8 mouse cellular contexts compared by ENCODE assay signal in the genomic region with DNA sequence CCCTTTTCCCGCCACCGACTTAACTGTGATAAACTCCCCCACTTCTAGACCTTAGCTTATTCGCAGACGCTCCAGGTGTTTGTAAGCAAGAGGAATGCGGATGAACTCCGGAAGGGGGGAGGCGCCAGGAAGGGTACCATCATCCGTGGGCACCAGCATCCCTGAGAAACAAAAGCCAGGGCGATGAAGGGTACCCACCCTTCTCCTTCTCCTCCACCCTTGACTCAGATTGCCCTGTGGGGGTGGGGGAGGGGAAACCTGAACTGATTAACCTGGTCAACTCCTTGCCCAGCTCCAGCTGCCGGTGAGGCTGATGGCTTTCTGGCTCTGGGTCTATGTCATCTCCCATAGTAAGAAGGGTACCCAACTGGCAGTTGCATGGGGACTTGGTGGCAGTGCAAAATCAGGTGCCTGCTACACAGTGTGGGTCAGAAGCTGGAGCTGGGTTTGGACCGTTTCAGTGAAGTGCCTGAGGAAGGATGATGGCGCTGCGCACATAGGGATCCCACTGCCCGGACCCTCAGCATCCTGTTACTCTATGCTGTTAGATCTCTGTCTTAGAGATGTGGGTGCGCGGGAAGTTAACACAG.
A peak's percentile ranks its signal among the peaks of the same experiment; 100 is the strongest.
DNase-seq lines count a peak whose midpoint lies in the region; ATAC-seq and TF ChIP-seq lines count a peak whose summit lies in the region.

No protein-coding gene starts in this region.

- 0 out of 2 replicates have a peak, but pooled peaks have one; percentile 8 for ATAC-seq in heart, embryonic 12.5 days (ENCODE audit: insufficient number of reproducible peaks, low FRiP score)
- 0 out of 2 replicates have a peak, but pooled peaks have one; percentile 10 for ATAC-seq in hindbrain, embryonic 14.5 days (ENCODE audit: low FRiP score)
- ATAC-seq in liver, postnatal 0 days: no peak
- no peak for ATAC-seq in monocyte, adult 5-6 weeks (replicated peaks; ENCODE audit: insufficient number of reproducible peaks, low FRiP score, low TSS enrichment, poor library complexity, severe bottlenecking)

- no peak overlapping the region for H3K9ac ChIP-seq in heart, embryonic 12.5 days
- no peak overlapping the region for H3K9ac ChIP-seq in heart, adult 2 months (ENCODE audit: low read depth, low read length)
- peak overlapping the region; percentile 39 for H3K9ac ChIP-seq in hindbrain, embryonic 14.5 days
- no peak overlapping the region for H3K9ac ChIP-seq in liver, postnatal 0 days (replicated peaks)

- peaks cover 74% of the 10 kb centered on the region for H3K27me3 ChIP-seq in heart, embryonic 12.5 days (replicated peaks)
- H3K27me3 ChIP-seq in heart, adult 2 months (ENCODE audit: control insufficient read depth, insufficient read depth, low read length): peaks cover 2% of the 10 kb centered on the region; the same call in 1 of the 2 replicates
- H3K27me3 ChIP-seq in hindbrain, embryonic 14.5 days (ENCODE audit: control insufficient read depth, insufficient read depth, low read length): peaks cover 9% of the 10 kb centered on the region; the same call in 1 of the 2 replicates
- H3K27me3 ChIP-seq in liver, postnatal 0 days (ENCODE audit: insufficient read depth, low read length): peaks cover 53% of the 10 kb centered on the region

- H3K36me3 ChIP-seq in heart, embryonic 12.5 days: no peaks in the 10 kb centered on the region
- H3K36me3 ChIP-seq in heart, adult 2 months (ENCODE audit: control insufficient read depth, insufficient read depth, low read length): no peaks in the 10 kb centered on the region
- no peaks in the 10 kb centered on the region for H3K36me3 ChIP-seq in hindbrain, embryonic 14.5 days (replicated peaks; ENCODE audit: control insufficient read depth, insufficient read depth)
- H3K36me3 ChIP-seq in liver, postnatal 0 days (replicated peaks; ENCODE audit: insufficient read depth, low read length): no peaks in the 10 kb centered on the region

- no peak overlapping the region for H3K27ac ChIP-seq in heart, embryonic 12.5 days (ENCODE audit: poor library complexity, severe bottlenecking)
- no peak overlapping the region for H3K27ac ChIP-seq in heart, adult 2 months
- H3K27ac ChIP-seq in cortical plate, adult 2 months (ENCODE audit: insufficient read depth, low read length): peak overlapping the region; percentile 48; the same call in 1 of the 2 replicates
- H3K27ac ChIP-seq in hindbrain, embryonic 14.5 days: peak overlapping the region; percentile 91
- H3K27ac ChIP-seq in liver, postnatal 0 days (ENCODE audit: low read depth): no peak overlapping the region

- no peak for TF ChIP-seq EP300 in heart, adult 2 months (IDR thresholded peaks at IDR 0.05; ENCODE audit: insufficient read depth, low read depth, low read length)
- no peak for TF ChIP-seq EP300 in liver, postnatal 0 days (IDR thresholded peaks at IDR 0.05; ENCODE audit: low read depth)

- intact Hi-C loops in heart, adult 2 months (cut with DNase I): no loop called here

- H3K4me1 ChIP-seq in heart, embryonic 12.5 days (replicated peaks): peaks cover 18% of the 10 kb centered on the region
- H3K4me1 ChIP-seq in heart, adult 2 months (ENCODE audit: control insufficient read depth, insufficient read depth, low read length): peaks cover 3% of the 10 kb centered on the region
- peaks cover 7% of the 10 kb centered on the region for H3K4me1 ChIP-seq in cortical plate, adult 2 months (ENCODE audit: control insufficient read depth, insufficient read depth, low read length)
- peaks cover 53% of the 10 kb centered on the region for H3K4me1 ChIP-seq in hindbrain, embryonic 14.5 days (replicated peaks; ENCODE audit: control insufficient read depth, insufficient read depth, low read length)
- no peaks in the 10 kb centered on the region; the same call in 1 of the 2 replicates for H3K4me1 ChIP-seq in liver, postnatal 0 days (ENCODE audit: insufficient read depth)
- H3K4me1 ChIP-seq in lung, adult 2 months (ENCODE audit: control insufficient read depth, insufficient read depth, low read length): peaks cover 2% of the 10 kb centered on the region; the same call in 1 of the 2 replicates

- WGBS in heart, embryonic 12.5 days: 2% methylated on average over 16 of the region's 16 CpGs
- WGBS in heart, adult 2 months: 20% methylated on average over 16 of the region's 16 CpGs
- 5% methylated on average over 16 of the region's 16 CpGs for WGBS in hindbrain, embryonic 14.5 days
- 10% methylated on average over 16 of the region's 16 CpGs for WGBS in liver, postnatal 0 days (ENCODE audit: insufficient replicate concordance)
- 15% methylated on average over 16 of the region's 16 CpGs for WGBS in lung, adult 2 months

- peak overlapping the region; percentile 80 for H3K4me2 ChIP-seq in heart, embryonic 12.5 days
- H3K4me2 ChIP-seq in hindbrain, embryonic 14.5 days (replicated peaks): peak overlapping the region; percentile 55
- peak overlapping the region; percentile 32; the same call in 1 of the 2 replicates for H3K4me2 ChIP-seq in liver, postnatal 0 days (ENCODE audit: low read depth, low read length)

- no peaks in the 10 kb centered on the region for H3K9me3 ChIP-seq in heart, embryonic 12.5 days (replicated peaks)
- H3K9me3 ChIP-seq in hindbrain, embryonic 14.5 days (ENCODE audit: control insufficient read depth, low read length): no peaks in the 10 kb centered on the region
- no peaks in the 10 kb centered on the region for H3K9me3 ChIP-seq in liver, postnatal 0 days (ENCODE audit: low read length)

- no peak for TF ChIP-seq CTCF in heart, adult 2 months (IDR thresholded peaks at IDR 0.05)
- TF ChIP-seq CTCF in cortical plate, adult 2 months (IDR thresholded peaks at IDR 0.05; ENCODE audit: extremely low read depth, insufficient read depth, low read length): no peak
- no peak for TF ChIP-seq CTCF in liver, postnatal 0 days (IDR thresholded peaks at IDR 0.05; ENCODE audit: low read depth)
- no peak for TF ChIP-seq CTCF in lung, adult 2 months (IDR thresholded peaks at IDR 0.05; ENCODE audit: insufficient read depth, low read length)

- H3K4me3 ChIP-seq in heart, embryonic 12.5 days: peak overlapping the region; percentile 43
- H3K4me3 ChIP-seq in heart, adult 2 months: no peak overlapping the region
- peak overlapping the region; percentile 10; the same call in 1 of the 2 replicates for H3K4me3 ChIP-seq in cortical plate, adult 2 months (ENCODE audit: insufficient read depth, low read length)
- peak overlapping the region; percentile 13; the same call in 1 of the 2 replicates for H3K4me3 ChIP-seq in hindbrain, embryonic 14.5 days (replicated peaks; ENCODE audit: low read length)
- H3K4me3 ChIP-seq in liver, postnatal 0 days (ENCODE audit: low read depth, low read length): no peak overlapping the region
- H3K4me3 ChIP-seq in lung, adult 2 months (replicated peaks; ENCODE audit: extremely low read depth, low read depth, low read length): no peak overlapping the region

- DNase-seq in heart, adult 2 months: no peak
- peak; percentile 48 for DNase-seq in hindbrain, embryonic 14.5 days (ENCODE audit: low spot score)
- no peak for DNase-seq in liver, postnatal 0 days
- DNase-seq in ovary, adult 18-20 months (ENCODE audit: low spot score): no peak
- no peak for DNase-seq in lung, adult 2 months

- H3K79me2 ChIP-seq in heart, adult 2 months (replicated peaks; ENCODE audit: control insufficient read depth, insufficient read depth, low read length): no peaks in the 10 kb centered on the region

- no peak for TF ChIP-seq POLR2A in heart, adult 2 months (IDR thresholded peaks at IDR 0.05; ENCODE audit: insufficient read depth, low read depth, low read length)
- no peak for TF ChIP-seq POLR2A in cortical plate, adult 2 months (IDR thresholded peaks at IDR 0.05; ENCODE audit: extremely low read depth, insufficient read depth, low read length)
- no peak for TF ChIP-seq POLR2A in lung, adult 2 months (IDR thresholded peaks at IDR 0.05; ENCODE audit: borderline replicate concordance, extremely low read depth, low read depth, low read length)

Comparison
In these comparisons a context has a peak if more than half of its experiments do, and no peak if none do; other contexts are left out.
1. H3K4me3 ChIP-seq: peak in heart, embryonic 12.5 days (single experiment), cortical plate, adult 2 months (single experiment) and hindbrain, embryonic 14.5 days (single experiment); none in heart, adult 2 months (single experiment), liver, postnatal 0 days (single experiment) and lung, adult 2 months (single experiment).
2. ATAC-seq: peak in heart, embryonic 12.5 days (single experiment) and hindbrain, embryonic 14.5 days (single experiment); none in liver, postnatal 0 days (single experiment) and monocyte, adult 5-6 weeks (single experiment).
3. H3K27ac ChIP-seq: peak in cortical plate, adult 2 months (single experiment) and hindbrain, embryonic 14.5 days (single experiment); none in heart, embryonic 12.5 days (single experiment), heart, adult 2 months (single experiment) and liver, postnatal 0 days (single experiment).
4. Peak in every context shown above with its lines, with median percentiles within 50 percentile points of each other: H3K4me2 ChIP-seq.